Mouse (Mus musculus) heart, adult 10 weeks (tissue): ENCODE measurements around the gene Dbi. TPM values are rescaled to one million over a fixed set of nuclear protein-coding genes. Genes with fewer than 3 reads are reported as not detected.

Experiments
- polyA plus RNA-seq: library from polyadenylated mRNA; stranded (reverse); fragments of 350-450 nt; fragmentation: Illumina TruSeq; extraction: RNeasy Lipid Tissue Mini Kit (QIAGEN cat#74804); gene quantifications from one replicate; pipeline ENCODE4 v1.2.3, GENCODE M21; 2014; ENCODE audit warnings: low read depth, low replicate concordance

Dbi gene
- polyA plus RNA-seq, result 442 TPM

GRCm38 (mm10) chr1:120120969-120121811, at the start of gene Dbi, which contains the start of gene 3110009E18Rik:
Gene Dbi, minus strand, starts transcription at chr1:120121078.
Gene 3110009E18Rik, plus strand, starts transcription at chr1:120121187.

DNA sequence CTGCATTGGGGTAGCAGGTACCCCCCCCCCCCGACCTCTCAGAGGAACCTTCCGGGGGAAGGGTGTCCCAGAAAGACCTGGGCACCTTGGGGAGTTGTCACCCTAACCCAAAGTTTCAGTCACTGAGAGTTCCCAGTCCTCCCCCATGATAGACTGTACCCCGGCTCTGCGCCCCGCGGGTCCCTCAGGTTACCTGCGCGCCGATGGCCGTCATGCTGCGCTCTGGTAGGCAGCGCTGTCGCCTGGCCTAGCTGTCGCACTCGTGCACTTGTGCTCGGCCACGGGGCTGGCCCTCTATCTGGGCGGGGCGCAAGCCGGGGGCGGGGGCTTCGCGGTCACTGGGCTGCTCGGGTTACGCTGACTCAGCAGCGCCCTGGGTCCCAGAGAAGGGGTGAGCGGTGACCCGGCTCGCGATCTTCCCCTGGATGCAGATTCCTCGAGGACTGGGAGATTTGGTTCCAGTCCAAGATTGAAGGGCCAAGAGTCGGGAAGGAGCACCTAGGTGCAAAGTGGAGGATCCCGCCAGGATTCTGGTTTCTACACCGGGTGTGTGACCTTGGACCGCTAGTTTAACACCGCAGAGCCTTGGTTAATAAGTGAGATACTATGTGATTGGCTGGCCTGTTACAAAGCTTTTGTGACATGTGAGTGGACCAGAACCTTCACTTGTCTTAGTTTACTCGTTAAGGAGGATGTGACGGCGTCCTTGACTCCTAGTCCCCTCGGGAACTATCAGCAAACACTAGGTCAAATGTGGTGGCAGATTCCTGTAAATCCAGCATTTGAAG, 47.2 kb downstream of the Dbi start, which contains the start of gene Tmem37:
TSS of gene Tmem37 (minus strand) at position 556 of the 788 bp plus-strand sequence.

Other genes with a start within 250 kb of the Dbi start
- 11.3 TPM for gene Tmem177, start 207.9 kb downstream of the Dbi start, polyA plus RNA-seq
- gene Cfap221, start 123.8 kb downstream of the Dbi start, polyA plus RNA-seq, result not detected
- gene Sctr, start 114.2 kb downstream of the Dbi start, polyA plus RNA-seq, result not detected
- 5.4 TPM for gene Tmem37, start 47.0 kb downstream of the Dbi start, polyA plus RNA-seq
- 3.5 TPM for gene 3110009E18Rik, start 109 bp upstream of the Dbi start, polyA plus RNA-seq
- gene Steap3, start 151.6 kb upstream of the Dbi start, polyA plus RNA-seq, result 28.9 TPM
- gene C1ql2, start 219.5 kb upstream of the Dbi start, polyA plus RNA-seq, result not detected